Mouse (Mus musculus) midbrain, embryonic 15.5 days (tissue): ENCODE data around the gene Ap1b1. TPM values are rescaled to one million over a fixed set of nuclear protein-coding genes. Genes with fewer than 3 reads are reported as not detected.
A peak's percentile ranks its signal among the peaks of the same experiment; 100 is the strongest.

ENCODE experiments used
- ATAC-seq: fragments of 200-750 bp; cut with Nextera tagmentation; replicated peaks from 2 replicates; pipeline ENCODE4 v1.8.0; 2017; ENCODE audit warnings: moderate TSS enrichment
- H3K27ac ChIP-seq: fragments of 300-500 bp; sonication (generic); 2 replicates; pipeline ENCODE4 v1.5.1; 2015; ENCODE audit warnings: mild to moderate bottlenecking, inconsistent platforms
- H3K27me3 ChIP-seq: fragments of 300-500 bp; sonication (generic); replicated peaks from 2 replicates; pipeline ENCODE4 v1.6.1; 2015; ENCODE audit warnings: inconsistent platforms
- H3K36me3 ChIP-seq: fragments of 300-500 bp; sonication (generic); replicated peaks from 2 replicates; pipeline ENCODE4 v1.6.1; 2015; ENCODE audit warnings: inconsistent platforms
- H3K4me1 ChIP-seq: fragments of 300-500 bp; sonication (generic); 2 replicates; pipeline ENCODE4 v1.6.1; 2015; ENCODE audit warnings: inconsistent platforms
- H3K4me2 ChIP-seq: fragments of 300-500 bp; sonication (generic); 2 replicates; pipeline ENCODE4 v1.6.1; 2015; ENCODE audit warnings: inconsistent platforms, mild to moderate bottlenecking, moderate library complexity
- H3K4me3 ChIP-seq: fragments of 300-500 bp; sonication (generic); 2 replicates; pipeline ENCODE4 v1.5.1; 2015; ENCODE audit warnings: mild to moderate bottlenecking, inconsistent platforms
- H3K9ac ChIP-seq: fragments of 300-500 bp; sonication (generic); 2 replicates; pipeline ENCODE4 v1.6.1; 2015; ENCODE audit warnings: mild to moderate bottlenecking, inconsistent platforms
- H3K9me3 ChIP-seq: fragments of 300-500 bp; sonication (generic); 2 replicates; pipeline ENCODE4 v1.6.1; 2016; ENCODE audit warnings: inconsistent platforms
- WGBS: fragments of 180-500 bp; shearing (Covaris S2); methylation state at CpG from one replicate; pipeline ENCODE4 v1.1.7; 2015; ENCODE audit warnings: mixed read lengths; 5-methylcytosine and 5-hydroxymethylcytosine counted together
- polyA plus RNA-seq: library from polyadenylated mRNA; unstranded; fragments of >200 nt; fragmentation: Nextera tagmentation; extraction: Ambion mirVana; gene quantifications from 2 replicates; pipeline ENCODE4 v1.2.1, GENCODE M21; 2015

Gene Ap1b1
- polyA plus RNA-seq, 1 experiment from 2014 or later: 113 TPM

- Histone ChIP-seq H3K4me2 (no peak overlapping the region), H3K9ac (no peak overlapping the region), H3K4me3 (no peak overlapping the region), H3K36me3 (peaks cover 23% of the 10 kb centered on the region), H3K9me3 (no peaks in the 10 kb centered on the region), H3K27me3 (no peaks in the 10 kb centered on the region), H3K4me1 (no peaks in the 10 kb centered on the region), H3K27ac (no peak overlapping the region)
- 94% methylated on average over 8 of the region's 8 CpGs for WGBS
- no peak for ATAC-seq
Observed at GRCm38 (mm10) chr11:5042645-5043381, 56.2 kb downstream of the Ap1b1 start.

DNA sequence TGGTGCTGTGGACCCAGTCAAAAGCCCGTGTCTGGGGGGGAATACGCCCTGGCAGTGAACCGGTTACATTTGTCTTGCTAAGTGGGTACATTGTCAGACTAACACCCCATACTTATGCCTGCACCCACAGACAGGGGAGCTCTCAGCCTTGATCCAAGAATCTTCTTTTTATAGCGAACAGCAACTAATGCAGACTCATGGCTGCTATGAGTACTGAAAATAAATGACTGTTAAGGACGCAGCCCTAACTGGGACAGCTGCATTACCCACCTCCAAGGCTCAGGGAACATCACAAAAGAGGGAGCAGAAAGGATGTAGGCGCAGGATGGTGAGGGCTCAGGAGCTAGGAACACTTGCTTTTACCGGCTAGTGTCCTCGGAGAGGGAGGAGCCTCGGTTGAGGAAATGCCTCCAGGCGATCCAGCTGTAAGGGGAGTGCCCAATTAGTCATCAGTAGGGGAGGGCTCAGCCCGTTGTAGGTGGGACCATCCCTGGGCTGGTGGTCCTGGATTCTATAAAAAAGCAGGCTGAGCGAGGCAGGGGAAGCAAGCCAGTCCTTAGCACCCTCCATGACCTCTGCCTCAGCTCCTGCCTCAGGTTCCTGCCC, 59.8 kb downstream of the Ap1b1 start:
- no peak overlapping the region for H3K9ac ChIP-seq
- no peaks in the 10 kb centered on the region for H3K9me3 ChIP-seq
- H3K4me3 ChIP-seq: no peak overlapping the region
- WGBS: 51% methylated on average over 12 of the region's 12 CpGs
- H3K4me1 ChIP-seq: no peaks in the 10 kb centered on the region
- ATAC-seq: no peak
- no peaks in the 10 kb centered on the region for H3K27me3 ChIP-seq
- H3K4me2 ChIP-seq: no peak overlapping the region
- H3K27ac ChIP-seq: no peak overlapping the region
- H3K36me3 ChIP-seq: peaks cover 12% of the 10 kb centered on the region

DNA sequence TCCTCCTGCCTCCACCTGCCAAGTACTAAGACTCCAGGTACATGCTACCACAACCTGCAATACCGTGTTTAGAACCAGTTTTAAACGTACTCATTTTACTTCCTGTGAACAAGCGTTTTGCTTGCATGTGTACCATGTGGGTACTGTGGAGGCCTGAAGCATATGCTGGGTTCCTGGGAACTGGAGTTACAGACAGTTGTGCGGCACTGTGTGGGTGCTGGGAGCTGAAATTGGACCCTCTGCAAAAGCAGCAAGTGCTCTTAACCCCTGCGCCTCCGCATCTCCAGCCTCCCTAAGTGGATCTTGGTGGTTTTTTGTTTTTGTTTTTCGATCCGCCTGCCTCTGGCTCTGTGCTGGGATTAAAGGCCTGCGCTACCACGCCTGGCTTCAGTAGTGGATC, 65.0 kb downstream of the Ap1b1 start:
- no peak overlapping the region for H3K27ac ChIP-seq
- ATAC-seq: no peak
- no peak overlapping the region for H3K4me2 ChIP-seq
- H3K27me3 ChIP-seq: peaks cover 9% of the 10 kb centered on the region
- H3K9ac ChIP-seq: no peak overlapping the region
- no peaks in the 10 kb centered on the region for H3K36me3 ChIP-seq
- peaks cover 6% of the 10 kb centered on the region for H3K4me1 ChIP-seq
- 79% methylated on average over 10 of the region's 10 CpGs for WGBS
- H3K4me3 ChIP-seq: no peak overlapping the region
- no peaks in the 10 kb centered on the region for H3K9me3 ChIP-seq

- Histone ChIP-seq H3K27me3 (peaks cover 16% of the 10 kb centered on the region), H3K9ac (no peak overlapping the region), H3K4me3 (no peak overlapping the region), H3K9me3 (no peaks in the 10 kb centered on the region), H3K4me2 (no peak overlapping the region), H3K4me1 (peaks cover 7% of the 10 kb centered on the region), H3K36me3 (no peaks in the 10 kb centered on the region), H3K27ac (no peak overlapping the region)
- 80% methylated on average over 10 of the region's 10 CpGs for WGBS
- ATAC-seq: no peak
Observed at GRCm38 (mm10) chr11:5052200-5052854, 65.7 kb downstream of the Ap1b1 start.

DNA sequence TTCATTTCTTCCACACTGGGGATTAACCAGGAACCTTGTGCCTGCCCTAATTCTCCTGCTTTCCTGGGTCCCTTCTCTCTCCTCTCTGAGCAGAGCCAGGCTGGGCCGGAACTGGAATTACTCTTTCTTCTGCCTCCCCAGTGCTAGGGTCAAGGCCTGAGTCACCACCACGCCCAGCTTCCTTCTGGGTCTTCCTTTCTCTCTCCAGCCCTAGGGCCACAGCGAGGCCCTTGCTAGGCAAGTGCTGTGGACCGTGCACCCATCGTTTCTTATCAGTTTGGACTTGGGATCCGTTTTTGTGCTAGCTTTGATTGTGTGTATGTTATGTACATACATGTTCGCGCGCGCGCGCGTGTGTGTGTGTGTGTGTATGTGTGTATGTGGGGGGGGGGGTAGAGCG, 67.5 kb downstream of the Ap1b1 start:
- Histone ChIP-seq H3K9me3 (no peaks in the 10 kb centered on the region), H3K4me3 (no peak overlapping the region), H3K36me3 (no peaks in the 10 kb centered on the region), H3K4me2 (no peak overlapping the region), H3K27ac (no peak overlapping the region), H3K27me3 (peaks cover 29% of the 10 kb centered on the region), H3K4me1 (peaks cover 22% of the 10 kb centered on the region), H3K9ac (no peak overlapping the region)
- no peak for ATAC-seq
- WGBS: 94% methylated on average over 14 of the region's 14 CpGs

- Histone ChIP-seq H3K27ac (no peak overlapping the region), H3K9me3 (no peaks in the 10 kb centered on the region), H3K4me2 (no peak overlapping the region), H3K9ac (no peak overlapping the region), H3K4me1 (peaks cover 27% of the 10 kb centered on the region), H3K27me3 (peaks cover 36% of the 10 kb centered on the region), H3K4me3 (no peak overlapping the region), H3K36me3 (no peaks in the 10 kb centered on the region)
- no peak for ATAC-seq
- whole genome bisulfite sequencing: 71% methylated on average over 6 of the region's 6 CpGs
Observed at GRCm38 (mm10) chr11:5054874-5055273, 68.2 kb downstream of the Ap1b1 start.

DNA sequence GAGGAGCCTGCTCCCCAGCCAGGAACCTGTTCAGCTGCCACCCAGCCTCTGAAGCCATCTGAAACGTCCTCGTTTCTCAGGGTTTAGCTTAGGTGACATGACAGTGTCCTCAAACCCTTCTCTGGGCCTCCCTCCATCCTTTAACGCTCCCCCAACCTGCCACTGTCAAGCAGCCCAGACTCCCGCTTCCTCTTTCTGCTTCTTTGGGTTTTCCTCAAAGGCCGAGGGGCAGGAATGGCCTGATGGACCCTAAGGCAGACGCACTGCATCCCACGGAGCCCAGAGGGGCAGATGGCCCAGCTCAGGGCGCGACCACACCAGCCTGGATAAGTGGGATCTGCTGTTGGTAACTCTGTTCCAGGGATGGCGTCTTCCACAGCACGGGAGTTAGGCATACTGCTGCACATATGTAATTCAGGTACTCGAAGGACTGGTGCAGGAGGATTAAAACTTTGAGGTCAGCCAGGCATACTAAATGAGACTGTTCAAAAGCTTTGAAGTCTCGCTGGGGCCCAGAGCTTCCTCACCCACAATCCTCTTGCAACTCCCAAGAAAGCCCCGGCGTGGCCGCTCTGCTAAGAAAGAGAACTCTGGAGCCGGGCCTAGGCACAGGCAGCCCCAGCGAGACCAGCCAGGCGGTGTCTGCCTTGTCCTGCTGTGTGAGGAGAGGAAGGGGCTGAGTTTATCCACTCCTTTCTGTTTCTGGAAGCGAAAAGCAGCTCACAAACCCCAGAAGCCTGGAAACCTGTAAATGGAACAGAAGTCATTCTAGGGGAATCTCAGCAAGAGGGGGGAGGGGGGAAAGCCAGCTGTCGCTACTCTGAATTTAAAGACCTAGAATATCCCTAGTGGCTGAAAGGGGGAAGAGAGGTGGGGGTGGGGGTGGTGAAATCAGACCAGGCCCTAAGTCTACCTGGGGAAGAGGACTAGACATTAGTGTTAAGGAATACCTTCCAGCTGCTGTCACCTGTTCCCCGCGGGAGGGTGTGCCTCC, 69.6 kb downstream of the Ap1b1 start:
- H3K36me3 ChIP-seq: no peaks in the 10 kb centered on the region
- H3K4me3 ChIP-seq: no peak overlapping the region
- H3K27me3 ChIP-seq: peaks cover 50% of the 10 kb centered on the region
- WGBS: 17% methylated on average over 23 of the region's 23 CpGs
- H3K4me2 ChIP-seq: no peak overlapping the region
- no peaks in the 10 kb centered on the region for H3K9me3 ChIP-seq
- H3K4me1 ChIP-seq: peaks cover 33% of the 10 kb centered on the region
- H3K9ac ChIP-seq: no peak overlapping the region
- ATAC-seq: no peak
- H3K27ac ChIP-seq: no peak overlapping the region

DNA sequence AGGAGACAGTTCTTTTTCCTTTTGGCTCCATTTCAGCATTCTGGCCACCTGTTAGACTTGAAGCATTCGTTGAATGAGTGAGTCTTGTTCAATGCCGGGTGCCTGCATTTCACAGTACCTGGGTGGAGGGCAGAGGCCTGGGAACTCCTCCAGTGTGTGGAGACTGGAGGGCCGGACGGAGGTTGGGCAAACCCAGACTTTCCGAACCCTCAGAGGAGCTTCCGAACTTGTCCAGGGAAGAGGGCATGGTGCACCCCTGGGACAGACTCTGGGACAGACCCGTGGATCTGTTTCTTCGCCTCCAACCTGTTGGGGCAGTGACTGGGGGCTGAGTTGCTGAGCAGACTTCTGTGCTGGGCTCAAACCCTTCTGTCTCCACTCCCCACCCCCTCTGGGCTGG, 70.4 kb downstream of the Ap1b1 start:
- H3K36me3 ChIP-seq: no peaks in the 10 kb centered on the region
- H3K27me3 ChIP-seq: peaks cover 57% of the 10 kb centered on the region
- H3K27ac ChIP-seq: no peak overlapping the region
- H3K4me1 ChIP-seq: peaks cover 41% of the 10 kb centered on the region
- no peak overlapping the region for H3K9ac ChIP-seq
- no peak overlapping the region for H3K4me2 ChIP-seq
- H3K9me3 ChIP-seq: no peaks in the 10 kb centered on the region
- H3K4me3 ChIP-seq: no peak overlapping the region
- ATAC-seq: no peak
- WGBS: 55% methylated on average over 8 of the region's 8 CpGs

DNA sequence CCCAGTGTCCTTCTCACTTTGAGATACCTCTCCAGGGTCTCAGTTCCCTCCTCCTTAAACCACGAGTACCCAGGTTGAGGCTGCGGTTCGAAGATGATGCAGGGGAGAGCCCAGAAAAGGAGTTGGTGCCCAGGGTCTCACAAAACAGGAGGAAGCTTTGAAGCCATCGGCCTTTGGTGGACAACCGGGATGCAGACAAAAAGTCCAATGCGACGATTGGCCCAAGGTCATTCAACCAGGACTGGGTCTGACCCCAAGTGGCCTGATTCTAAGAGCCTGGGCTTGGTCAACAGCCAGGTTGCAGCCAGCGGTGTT, 70.9 kb downstream of the Ap1b1 start:
- Histone ChIP-seq H3K27me3 (peaks cover 62% of the 10 kb centered on the region), H3K9me3 (no peaks in the 10 kb centered on the region), H3K4me1 (peaks cover 45% of the 10 kb centered on the region), H3K27ac (no peak overlapping the region), H3K4me3 (peak overlapping the region; percentile 48), H3K9ac (peak overlapping the region; percentile 52), H3K36me3 (no peaks in the 10 kb centered on the region), H3K4me2 (peak overlapping the region; percentile 94)
- WGBS: 8% methylated on average over 8 of the region's 8 CpGs
- 0 out of 2 replicates have a peak, but pooled peaks have one; percentile 1 for ATAC-seq

- H3K27ac ChIP-seq: no peak within 1 kb of the TSS
- H3K27me3 ChIP-seq: peaks cover 67% of the 10 kb centered on the region
- H3K4me3 ChIP-seq: peak within 1 kb of the TSS; percentile 48
- ATAC-seq: peak; percentile 3; the same call in 1 of the 2 replicates
- no peaks in the 10 kb centered on the region for H3K9me3 ChIP-seq
- no peaks in the 10 kb centered on the region for H3K36me3 ChIP-seq
- WGBS: 1% methylated on average over 75 of the region's 77 CpGs
- peak within 1 kb of the TSS; percentile 94 for H3K4me2 ChIP-seq
- peak within 1 kb of the TSS; percentile 52 for H3K9ac ChIP-seq
- peaks cover 51% of the 10 kb centered on the region for H3K4me1 ChIP-seq
Observed at GRCm38 (mm10) chr11:5057856-5058641, 71.4 kb downstream of the Ap1b1 start, which contains the start of gene Rasl10a. Rasl10a (plus strand) TSS chr11:5058128.

DNA sequence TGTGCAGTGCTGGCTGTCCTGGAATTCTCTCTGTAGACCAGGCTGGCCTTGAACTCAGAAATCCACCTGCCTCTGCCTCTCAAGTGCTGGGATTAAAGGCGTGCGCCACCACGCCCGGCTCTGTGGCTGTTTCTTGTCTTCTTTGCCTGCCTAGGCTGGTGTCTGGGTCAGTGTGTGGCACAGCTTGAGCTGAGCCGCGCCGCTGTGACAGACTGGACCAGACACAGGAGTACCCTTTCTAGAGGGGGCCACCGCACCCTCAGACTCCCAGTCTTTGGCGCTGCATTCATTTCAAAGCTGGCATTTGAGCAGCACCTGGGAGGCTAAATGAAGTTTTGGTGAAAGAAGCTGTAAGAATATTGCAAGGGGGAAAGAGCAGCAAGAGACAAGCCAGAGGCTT, 72.2 kb downstream of the Ap1b1 start:
- Histone ChIP-seq H3K9ac (no peak overlapping the region), H3K9me3 (no peaks in the 10 kb centered on the region), H3K36me3 (no peaks in the 10 kb centered on the region), H3K4me2 (no peak overlapping the region), H3K27ac (no peak overlapping the region), H3K27me3 (peaks cover 72% of the 10 kb centered on the region), H3K4me3 (no peak overlapping the region), H3K4me1 (peaks cover 58% of the 10 kb centered on the region)
- 20% methylated on average over 9 of the region's 9 CpGs for WGBS
- ATAC-seq: no peak
